Mouse (Mus musculus): ENCODE data around the gene Rsu1. TPM values are rescaled to one million over a fixed set of nuclear protein-coding genes. Genes with fewer than 3 reads are reported as not detected.

Gene Rsu1
- polyA plus RNA-seq, 1 experiment from 2014 or later = 50.0 TPM

DNA sequence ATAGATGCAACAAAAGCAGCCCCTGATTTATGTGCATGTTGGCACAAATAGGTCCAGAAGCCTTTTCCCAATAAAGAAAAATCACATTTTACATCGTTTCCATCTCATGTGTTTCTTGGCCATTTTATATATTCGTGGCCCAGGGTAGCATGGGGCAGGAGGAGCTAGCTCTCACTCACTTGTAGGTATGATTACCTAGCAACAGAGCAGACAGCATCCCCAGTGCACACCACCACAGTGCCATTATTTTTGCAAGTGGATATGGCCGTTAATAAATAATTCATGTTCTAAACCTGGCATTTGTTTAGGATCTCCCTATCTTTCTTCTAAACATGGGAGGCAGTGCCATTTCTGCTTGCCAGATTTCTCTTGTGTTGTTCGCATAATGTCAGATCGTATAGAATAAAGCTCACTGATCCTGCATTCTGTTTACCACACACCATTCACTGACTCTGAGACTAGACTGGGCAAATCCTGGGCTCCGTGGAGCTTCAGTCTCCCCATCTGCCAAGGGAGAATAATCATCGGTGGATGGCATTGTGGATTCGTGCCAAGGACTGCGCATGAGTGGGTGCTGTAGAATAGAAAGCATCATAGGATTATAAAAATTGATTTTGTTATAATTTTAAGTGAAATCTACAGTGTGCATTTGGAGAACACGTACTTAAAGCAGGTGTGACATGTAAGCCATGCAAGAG lies 93.4 kb downstream of the Rsu1 start:
- Histone ChIP-seq H3K4me2 (no peak overlapping the region), H3K4me1 (peaks cover 43% of the 10 kb centered on the region), H3K27ac (peak overlapping the region; percentile 33), H3K9me3 (replicated peaks) (no peaks in the 10 kb centered on the region), H3K27me3 (no peaks in the 10 kb centered on the region), H3K4me3 (no peak overlapping the region), H3K36me3 (ENCODE audit: poor library complexity, severe bottlenecking) (no peaks in the 10 kb centered on the region), H3K9ac (no peak overlapping the region)
- WGBS = 57% methylated on average over 10 of the region's 10 CpGs
- ATAC-seq = peak; percentile 72

DNA sequence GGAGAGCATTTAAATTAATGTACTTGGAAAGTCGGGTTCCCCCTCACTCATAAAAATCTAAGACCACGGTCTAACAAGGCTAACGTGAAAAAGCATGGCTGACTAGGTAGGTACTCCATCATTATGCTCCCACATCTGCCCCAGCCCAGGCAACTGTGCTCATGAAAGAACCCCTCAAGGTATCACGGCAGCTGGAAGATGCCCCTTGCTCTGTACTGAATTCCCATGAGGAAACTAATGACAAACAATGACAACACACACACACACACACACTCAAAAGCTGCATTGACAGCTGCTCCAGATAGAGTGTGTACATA lies 95.0 kb downstream of the Rsu1 start:
- 0 out of 2 replicates have a peak, but pooled peaks have one; percentile 10 for ATAC-seq
- H3K9ac ChIP-seq = no peak overlapping the region
- no peak overlapping the region for H3K27ac ChIP-seq
- H3K4me2 ChIP-seq = peak overlapping the region; percentile 56
- no peak overlapping the region for H3K4me3 ChIP-seq
- 59% methylated on average over 4 of the region's 4 CpGs for WGBS
- peaks cover 43% of the 10 kb centered on the region for H3K4me1 ChIP-seq
- no peaks in the 10 kb centered on the region for H3K27me3 ChIP-seq
- H3K9me3 ChIP-seq (replicated peaks) = no peaks in the 10 kb centered on the region
- H3K36me3 ChIP-seq (ENCODE audit: poor library complexity, severe bottlenecking) = no peaks in the 10 kb centered on the region

DNA sequence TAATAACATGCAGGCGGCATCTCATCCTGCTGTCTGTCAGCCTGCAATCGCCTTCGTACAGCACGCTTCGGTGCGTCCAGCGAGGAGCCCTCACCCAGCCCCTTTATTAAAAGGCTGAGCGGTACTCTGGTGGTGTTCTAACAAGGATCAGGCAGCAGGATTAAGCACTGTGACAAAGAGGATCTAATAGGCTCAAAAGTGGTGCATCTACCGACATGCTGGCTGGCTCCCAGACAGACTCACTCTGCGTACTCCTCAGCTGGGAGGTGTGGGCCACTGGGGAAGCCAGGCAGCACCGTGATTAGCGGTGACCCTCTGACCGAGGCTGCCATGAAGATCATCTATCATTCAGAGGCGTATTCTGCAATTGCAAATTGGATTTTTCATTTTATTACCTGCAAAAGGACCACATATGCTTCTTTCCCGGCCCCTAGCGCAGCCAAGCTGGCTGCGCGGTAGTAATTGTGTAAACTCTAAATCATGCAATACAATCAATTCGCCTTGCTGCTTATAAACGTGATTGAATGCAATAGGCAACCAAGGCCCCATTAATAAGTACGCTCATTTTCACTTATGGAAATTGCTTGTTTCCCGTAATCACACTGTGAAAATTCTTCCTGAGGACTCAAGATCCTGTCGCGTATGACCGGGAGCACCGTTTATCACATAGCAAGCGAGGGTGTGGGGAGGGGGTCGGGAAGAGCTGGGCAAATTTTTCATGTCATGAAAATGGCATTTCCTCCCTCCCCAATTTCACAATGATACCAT lies 95.5 kb downstream of the Rsu1 start:
- Histone ChIP-seq H3K4me3 (peak overlapping the region; percentile 24), H3K27me3 (no peaks in the 10 kb centered on the region), H3K4me2 (peak overlapping the region; percentile 56), H3K9me3 (replicated peaks) (no peaks in the 10 kb centered on the region), H3K4me1 (peaks cover 43% of the 10 kb centered on the region), H3K9ac (0 out of 2 replicates have a peak overlapping the region, but pooled peaks have one; percentile 2), H3K36me3 (ENCODE audit: poor library complexity, severe bottlenecking) (no peaks in the 10 kb centered on the region), H3K27ac (peak overlapping the region; percentile 11; the same call in 1 of the 2 replicates)
- ATAC-seq = peak; percentile 78
- WGBS = 34% methylated on average over 28 of the region's 28 CpGs

DNA sequence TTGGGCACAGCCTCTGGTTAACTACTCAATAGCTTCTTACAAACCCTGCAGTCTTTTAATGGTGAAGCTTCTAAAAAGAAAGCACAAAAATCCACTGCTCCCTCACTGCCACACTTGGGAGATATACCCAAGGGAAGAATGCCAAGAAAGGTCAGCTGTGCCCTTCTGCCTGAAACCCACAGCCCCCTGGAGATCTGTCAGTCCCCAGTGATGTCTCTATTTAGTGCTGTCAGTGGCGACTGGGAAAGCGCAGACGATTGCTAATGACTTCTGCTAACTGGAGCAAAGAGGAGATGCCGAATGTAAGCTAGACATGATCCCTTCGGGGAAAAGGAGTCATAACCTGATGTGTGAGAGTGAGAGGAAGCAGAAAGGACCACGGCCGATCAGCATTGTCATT lies 96.8 kb downstream of the Rsu1 start:
- H3K4me3 ChIP-seq = no peak overlapping the region
- no peak for ATAC-seq
- H3K27ac ChIP-seq = no peak overlapping the region
- H3K27me3 ChIP-seq = no peaks in the 10 kb centered on the region
- no peak overlapping the region for H3K4me2 ChIP-seq
- H3K36me3 ChIP-seq (ENCODE audit: poor library complexity, severe bottlenecking) = no peaks in the 10 kb centered on the region
- H3K9ac ChIP-seq = no peak overlapping the region
- H3K9me3 ChIP-seq (replicated peaks) = no peaks in the 10 kb centered on the region
- 42% methylated on average over 7 of the region's 7 CpGs for WGBS
- H3K4me1 ChIP-seq = peaks cover 43% of the 10 kb centered on the region

DNA sequence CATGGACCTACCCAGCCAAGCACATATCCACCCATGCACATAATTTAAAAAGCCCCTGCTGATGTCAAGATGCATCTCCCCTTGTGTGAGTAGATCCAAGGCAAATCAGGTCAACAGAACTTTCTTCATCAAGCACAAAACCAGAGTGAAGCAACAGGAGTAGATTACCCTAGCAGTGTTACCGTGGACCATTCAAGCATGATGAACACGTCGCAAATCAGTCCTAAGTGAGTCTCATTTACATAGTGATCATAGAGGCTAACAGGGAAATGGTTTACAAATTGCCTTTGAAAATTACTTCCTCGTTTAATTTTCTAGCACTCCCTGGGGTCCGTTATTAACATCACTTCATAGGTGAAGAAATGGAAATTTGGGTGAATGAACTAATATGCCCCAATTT lies 100.6 kb downstream of the Rsu1 start:
- WGBS = 71% methylated on average over 5 of the region's 5 CpGs
- no peaks in the 10 kb centered on the region for H3K27me3 ChIP-seq
- no peak overlapping the region for H3K4me2 ChIP-seq
- no peaks in the 10 kb centered on the region for H3K36me3 ChIP-seq (ENCODE audit: poor library complexity, severe bottlenecking)
- no peak overlapping the region for H3K4me3 ChIP-seq
- H3K4me1 ChIP-seq = peaks cover 18% of the 10 kb centered on the region
- H3K9ac ChIP-seq = no peak overlapping the region
- H3K9me3 ChIP-seq (replicated peaks) = no peaks in the 10 kb centered on the region
- H3K27ac ChIP-seq = no peak overlapping the region
- no peak for ATAC-seq

DNA sequence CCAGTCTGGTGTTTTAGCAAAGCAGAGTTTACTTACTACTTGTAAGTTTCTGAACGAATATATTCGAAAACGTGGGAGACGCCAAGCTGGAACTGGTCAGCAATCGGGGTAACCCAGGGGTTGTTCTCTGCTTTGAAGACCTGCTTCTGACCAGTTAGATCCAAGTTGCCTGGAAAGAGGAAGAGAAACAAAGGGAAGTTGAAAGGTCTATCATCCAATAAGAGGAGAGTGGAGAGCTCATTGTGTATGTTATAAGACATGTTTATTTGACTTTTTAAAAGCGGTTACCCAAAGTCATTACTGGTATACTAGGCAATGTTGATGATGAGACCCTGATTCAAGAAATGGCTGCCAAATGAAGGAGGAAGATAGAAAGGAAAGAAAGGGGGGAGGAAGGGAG lies 101.3 kb downstream of the Rsu1 start:
- no peak overlapping the region for H3K4me3 ChIP-seq
- no peaks in the 10 kb centered on the region for H3K36me3 ChIP-seq (ENCODE audit: poor library complexity, severe bottlenecking)
- no peak overlapping the region for H3K9ac ChIP-seq
- no peak overlapping the region for H3K27ac ChIP-seq
- H3K9me3 ChIP-seq (replicated peaks) = no peaks in the 10 kb centered on the region
- ATAC-seq = no peak
- no peak overlapping the region for H3K4me2 ChIP-seq
- 95% methylated on average over 6 of the region's 6 CpGs for WGBS
- no peaks in the 10 kb centered on the region for H3K27me3 ChIP-seq
- peaks cover 11% of the 10 kb centered on the region for H3K4me1 ChIP-seq

DNA sequence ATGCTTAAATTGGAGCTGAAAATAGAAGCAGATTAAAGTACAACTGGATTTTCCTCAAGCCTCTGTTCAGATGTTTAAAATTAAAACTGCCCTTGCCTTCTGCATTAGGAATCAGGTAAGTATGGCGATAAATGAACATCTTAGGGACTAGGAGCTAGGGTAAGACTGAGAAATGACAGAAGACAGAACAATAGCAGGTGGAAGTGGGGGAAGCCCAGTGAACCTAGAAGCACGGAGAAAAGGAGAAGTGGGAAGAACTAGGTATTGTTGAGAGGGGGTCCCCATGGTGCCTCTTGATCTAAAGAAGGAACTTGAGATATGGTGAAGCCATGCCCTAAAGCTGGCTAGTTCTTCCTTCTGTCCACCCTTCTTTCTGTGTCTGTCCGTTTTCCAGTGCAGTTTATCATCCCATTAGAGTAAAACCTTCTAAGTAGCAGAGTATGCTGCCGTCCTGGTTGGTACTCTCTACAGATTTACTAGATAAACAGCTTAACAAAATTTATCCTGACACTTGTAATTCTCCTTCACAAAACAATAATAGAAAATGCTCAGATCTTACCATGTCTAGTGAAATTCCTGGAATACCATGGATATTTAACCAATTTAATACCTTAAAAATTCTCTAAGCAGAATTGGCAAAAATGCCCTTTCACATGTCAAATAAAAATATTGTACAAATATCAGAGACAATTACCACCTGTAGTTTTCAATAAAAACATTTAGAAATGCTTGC lies 101.9 kb downstream of the Rsu1 start:
- 78% methylated on average over 4 of the region's 4 CpGs for WGBS
- no peak overlapping the region for H3K27ac ChIP-seq
- H3K27me3 ChIP-seq = no peaks in the 10 kb centered on the region
- H3K9ac ChIP-seq = no peak overlapping the region
- no peak overlapping the region for H3K4me3 ChIP-seq
- H3K4me1 ChIP-seq = peaks cover 4% of the 10 kb centered on the region
- no peak for ATAC-seq
- H3K9me3 ChIP-seq (replicated peaks) = no peaks in the 10 kb centered on the region
- no peaks in the 10 kb centered on the region for H3K36me3 ChIP-seq (ENCODE audit: poor library complexity, severe bottlenecking)
- no peak overlapping the region for H3K4me2 ChIP-seq

DNA sequence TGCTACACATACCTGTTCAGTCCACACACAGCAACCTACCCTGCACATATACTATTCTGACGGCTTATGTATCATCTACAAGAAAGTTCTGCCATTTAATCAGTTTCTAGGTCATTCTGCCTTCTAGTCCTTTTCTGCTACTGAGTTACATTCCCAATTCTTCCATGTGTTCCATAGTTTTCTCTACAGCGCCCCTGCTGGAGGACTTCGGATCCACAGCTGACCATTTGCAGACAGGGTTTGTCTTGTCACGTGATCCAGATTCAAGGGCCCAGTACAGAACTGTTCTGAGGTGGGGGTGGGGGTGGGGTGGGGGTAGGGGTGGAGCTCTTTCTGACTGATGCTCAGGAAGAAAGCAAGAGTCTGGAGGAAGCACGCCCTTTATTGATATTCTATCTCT lies 102.5 kb downstream of the Rsu1 start:
- H3K9ac ChIP-seq = no peak overlapping the region
- H3K27me3 ChIP-seq = no peaks in the 10 kb centered on the region
- H3K9me3 ChIP-seq (replicated peaks) = no peaks in the 10 kb centered on the region
- no peak overlapping the region for H3K27ac ChIP-seq
- no peaks in the 10 kb centered on the region for H3K36me3 ChIP-seq (ENCODE audit: poor library complexity, severe bottlenecking)
- no peak overlapping the region for H3K4me3 ChIP-seq
- WGBS = 41% methylated on average over 5 of the region's 5 CpGs
- no peak overlapping the region for H3K4me2 ChIP-seq
- no peak; the same call in 1 of the 2 replicates for ATAC-seq
- H3K4me1 ChIP-seq = no peaks in the 10 kb centered on the region

DNA sequence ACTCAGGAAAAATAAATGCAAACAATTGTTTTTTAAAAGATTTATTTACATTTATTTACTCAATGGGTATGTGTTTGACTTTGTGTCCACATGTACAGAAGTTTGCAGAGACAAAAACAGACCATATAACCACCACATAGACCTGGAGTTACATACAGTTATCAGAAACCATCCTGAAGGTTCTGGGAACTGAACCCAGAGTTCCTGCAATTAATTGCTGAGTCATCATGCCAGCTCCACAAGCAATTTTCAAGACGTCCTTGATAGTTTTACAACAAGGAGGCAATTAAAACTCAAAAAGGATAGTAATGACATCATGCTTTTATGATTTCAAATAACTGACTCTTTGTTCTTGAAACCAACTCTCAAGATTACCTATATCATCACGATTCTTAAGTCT lies 109.5 kb downstream of the Rsu1 start:
- WGBS = 76% methylated on average over 2 of the region's 2 CpGs
- Histone ChIP-seq H3K4me1 (no peaks in the 10 kb centered on the region), H3K9ac (no peak overlapping the region), H3K27me3 (no peaks in the 10 kb centered on the region), H3K27ac (no peak overlapping the region), H3K4me3 (no peak overlapping the region), H3K9me3 (replicated peaks) (no peaks in the 10 kb centered on the region), H3K36me3 (ENCODE audit: poor library complexity, severe bottlenecking) (no peaks in the 10 kb centered on the region), H3K4me2 (no peak overlapping the region)
- no peak for ATAC-seq

DNA sequence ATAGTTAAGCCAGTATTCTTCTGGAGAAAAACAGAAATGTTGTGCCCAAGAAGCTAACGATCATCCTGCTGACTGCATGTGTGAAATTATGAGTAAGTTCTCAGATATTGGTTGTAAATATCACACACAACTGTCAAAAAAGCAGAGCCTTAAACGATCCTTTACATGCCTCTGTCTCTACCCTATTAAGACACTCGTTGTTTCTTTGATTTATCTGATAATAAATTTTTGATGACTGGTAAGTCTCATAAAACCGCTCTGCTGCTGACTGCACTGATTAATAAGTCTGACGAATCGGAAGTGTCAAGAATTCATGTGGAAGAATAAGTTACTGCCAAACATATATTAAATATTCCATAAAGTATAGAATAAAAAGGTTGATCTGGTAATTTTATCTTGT lies 126.0 kb downstream of the Rsu1 start:
- Histone ChIP-seq H3K36me3 (ENCODE audit: poor library complexity, severe bottlenecking) (no peaks in the 10 kb centered on the region), H3K4me2 (no peak overlapping the region), H3K4me3 (no peak overlapping the region), H3K9ac (no peak overlapping the region), H3K4me1 (no peaks in the 10 kb centered on the region), H3K27ac (no peak overlapping the region), H3K9me3 (replicated peaks) (no peaks in the 10 kb centered on the region), H3K27me3 (no peaks in the 10 kb centered on the region)
- no peak for ATAC-seq
- 94% methylated on average over 6 of the region's 6 CpGs for WGBS

DNA sequence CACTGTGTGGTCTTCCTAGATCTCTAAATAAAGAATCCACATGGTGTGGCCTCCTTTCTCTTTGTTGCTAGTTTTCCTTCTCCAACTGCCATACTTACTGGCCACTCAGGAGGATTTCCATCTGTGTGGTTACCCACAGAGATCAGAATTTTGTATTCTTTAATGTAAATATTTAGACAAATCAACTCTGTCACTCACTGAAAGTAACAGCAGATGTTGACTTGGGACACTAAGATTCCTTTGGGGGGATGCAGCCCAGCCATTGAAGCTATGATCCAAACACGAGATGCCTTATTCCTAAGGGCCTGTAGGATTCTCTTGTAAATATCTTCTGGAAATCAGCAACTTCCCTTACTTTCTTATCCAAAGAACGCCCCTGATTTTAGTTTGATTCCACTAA lies 136.3 kb downstream of the Rsu1 start:
- no peak overlapping the region for H3K4me3 ChIP-seq
- no peaks in the 10 kb centered on the region for H3K36me3 ChIP-seq (ENCODE audit: poor library complexity, severe bottlenecking)
- no peaks in the 10 kb centered on the region for H3K4me1 ChIP-seq
- 85% methylated on average over 2 of the region's 2 CpGs for WGBS
- ATAC-seq = no peak
- no peak overlapping the region for H3K9ac ChIP-seq
- H3K27me3 ChIP-seq = no peaks in the 10 kb centered on the region
- no peak overlapping the region for H3K4me2 ChIP-seq
- no peak overlapping the region for H3K27ac ChIP-seq
- H3K9me3 ChIP-seq (replicated peaks) = no peaks in the 10 kb centered on the region

DNA sequence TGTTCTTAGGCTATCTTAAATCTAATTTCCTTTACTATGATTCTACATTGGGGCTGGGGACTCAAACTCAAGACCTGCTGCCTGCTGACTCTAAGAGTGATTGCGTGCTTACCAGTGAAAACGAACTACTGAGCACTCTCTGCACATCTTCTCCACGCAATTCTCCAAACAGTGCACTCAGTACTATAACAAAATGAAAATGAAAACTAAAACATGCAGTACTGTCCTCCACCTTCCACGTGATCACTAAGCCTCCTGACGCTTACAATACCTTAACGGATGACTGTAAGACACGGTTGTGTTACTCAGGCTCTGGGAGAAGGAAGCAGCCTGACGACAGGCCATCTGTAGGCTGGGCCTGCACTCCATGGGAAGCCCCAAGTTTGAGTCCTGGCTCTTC lies 138.4 kb downstream of the Rsu1 start:
- Histone ChIP-seq H3K36me3 (ENCODE audit: poor library complexity, severe bottlenecking) (no peaks in the 10 kb centered on the region), H3K9me3 (replicated peaks) (no peaks in the 10 kb centered on the region), H3K4me2 (no peak overlapping the region), H3K27ac (no peak overlapping the region), H3K4me3 (no peak overlapping the region), H3K27me3 (no peaks in the 10 kb centered on the region), H3K4me1 (no peaks in the 10 kb centered on the region), H3K9ac (no peak overlapping the region)
- no peak for ATAC-seq
- WGBS = 91% methylated on average over 8 of the region's 8 CpGs
